Mouse (Mus musculus): ENCODE results near the gene Fam89b.

DNA sequence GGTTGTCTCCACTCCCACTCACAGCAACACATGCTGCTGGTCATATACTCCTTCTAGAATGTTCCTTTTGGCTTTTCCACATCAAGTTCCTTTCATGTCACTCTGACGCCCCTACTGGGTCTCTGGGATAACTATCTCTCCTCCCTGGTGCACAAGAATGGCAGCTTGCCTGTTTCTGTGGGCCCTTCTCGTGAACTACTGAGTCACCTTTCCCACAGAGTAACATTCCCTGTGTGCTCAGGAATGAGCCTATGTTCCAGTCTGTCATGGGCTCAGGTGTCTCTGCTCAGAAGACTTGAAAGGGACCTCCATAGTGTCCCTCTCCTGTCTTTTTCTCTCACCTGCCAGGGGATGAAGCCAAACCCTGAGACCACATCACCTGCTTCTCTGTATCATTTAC lies 10.0 kb upstream of the Fam89b start:
- TF ChIP-seq CTCF (IDR thresholded peaks at IDR 0.05; ENCODE audit: control insufficient read depth, insufficient read depth, low read length) (no peak), POLR2A (IDR thresholded peaks at IDR 0.05; ENCODE audit: borderline replicate concordance, control insufficient read depth, low read depth, low read length) (no peak)

Data from bone marrow, adult 2 months (tissue).